In the genomic region with DNA sequence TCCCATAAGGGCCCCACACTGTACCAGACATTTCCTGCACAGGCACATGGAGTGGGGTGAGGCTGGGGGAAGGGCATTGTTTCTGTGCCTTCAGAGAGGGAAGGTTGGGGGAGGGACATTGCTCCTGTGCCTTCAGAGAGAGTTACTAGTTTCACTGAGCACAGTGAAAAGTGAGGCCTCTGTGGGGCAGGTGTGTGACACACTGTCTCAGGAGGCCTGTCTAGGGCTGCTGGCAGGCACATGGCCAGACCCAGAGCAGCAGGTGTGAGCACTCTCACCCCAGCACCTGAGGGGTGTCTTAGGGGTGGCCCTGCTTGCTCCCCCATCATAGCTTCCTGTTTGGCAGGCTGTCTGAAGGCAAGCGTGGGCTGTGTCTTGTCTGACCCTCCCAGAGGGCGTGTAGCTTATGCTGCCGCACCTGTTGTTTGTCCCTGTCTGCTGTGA, we compare ENCODE assay signal across 8 mouse cellular contexts. TPM values are rescaled to one million over a fixed set of nuclear protein-coding genes. Genes with fewer than 3 reads are reported as not detected.
A peak's percentile ranks its signal among the peaks of the same experiment; 100 is the strongest.
DNase-seq lines count a peak whose midpoint lies in the region; ATAC-seq and TF ChIP-seq lines count a peak whose summit lies in the region.

No protein-coding gene starts in this region.

- WGBS in liver, embryonic 12.5 days (ENCODE audit: insufficient replicate concordance): 56% methylated on average over 3 of the region's 3 CpGs
- whole genome bisulfite sequencing in spleen, adult 2 months: 5% methylated on average over 3 of the region's 3 CpGs

- no peaks in the 10 kb centered on the region for H3K9me3 ChIP-seq in liver, embryonic 12.5 days (replicated peaks)

- no peak for TF ChIP-seq CTCF in spleen, adult 2 months (IDR thresholded peaks at IDR 0.05; ENCODE audit: extremely low read depth, insufficient read depth, insufficient read length, insufficient replicate concordance)

- H3K27ac ChIP-seq in liver, embryonic 12.5 days: peak overlapping the region; percentile 99
- H3K27ac ChIP-seq in spleen, adult 2 months (ENCODE audit: insufficient read depth, low read length): peak overlapping the region; percentile 93

- peak overlapping the region; percentile 98 for H3K4me3 ChIP-seq in liver, embryonic 12.5 days
- H3K4me3 ChIP-seq in spleen, adult 2 months (ENCODE audit: extremely low read depth, insufficient read depth, insufficient read length): peak overlapping the region; percentile 38; the same call in 1 of the 2 replicates

- peak overlapping the region; percentile 91 for H3K4me2 ChIP-seq in liver, embryonic 12.5 days

- peaks cover 93% of the 10 kb centered on the region for H3K36me3 ChIP-seq in liver, embryonic 12.5 days
- H3K36me3 ChIP-seq in spleen, adult 2 months (ENCODE audit: control insufficient read depth, insufficient read depth, low read length): peaks cover 68% of the 10 kb centered on the region

- H3K4me1 ChIP-seq in liver, embryonic 12.5 days: peaks cover 91% of the 10 kb centered on the region
- H3K4me1 ChIP-seq in spleen, adult 2 months (ENCODE audit: control insufficient read depth, insufficient read depth, insufficient read length): peaks cover 68% of the 10 kb centered on the region

- no peak for TF ChIP-seq POLR2A in spleen, adult 2 months (IDR thresholded peaks at IDR 0.05; ENCODE audit: low read depth, low read length)

- ATAC-seq in common myeloid progenitor, adult 5-6 weeks (replicated peaks; ENCODE audit: low read depth, poor library complexity, severe bottlenecking): 0 out of 2 replicates have a peak, but pooled peaks have one; percentile 10
- ATAC-seq in liver, embryonic 12.5 days: no peak
- no peak for ATAC-seq in megakaryocyte progenitor cell, adult 5-6 weeks (replicated peaks; ENCODE audit: poor library complexity)

- H3K9ac ChIP-seq in liver, embryonic 12.5 days: peak overlapping the region; percentile 97

- H3K27me3 ChIP-seq in liver, embryonic 12.5 days (replicated peaks): no peaks in the 10 kb centered on the region
- H3K27me3 ChIP-seq in spleen, adult 2 months (ENCODE audit: control insufficient read depth, insufficient read depth, low read length): no peaks in the 10 kb centered on the region

- DNase-seq in heart, adult 11 months: peak; percentile 92
- DNase-seq in heart, adult 9 months (ENCODE audit: low spot score in 2 of 2): no peak
- peak; percentile 76 to 81 for DNase-seq in spleen, adult 2 months (ENCODE audit: low read depth in 1 of 2, low spot score in 2 of 2)
- DNase-seq in left cerebral cortex, adult 18-20 months (ENCODE audit: low spot score in 2 of 2): no peak
- no peak for DNase-seq in testis, postnatal 10 days (ENCODE audit: low spot score)

RNA-seq across cellular contexts. Expression of a gene that starts 6.4 kb away (rescaled TPM):
- total RNA-seq in common myeloid progenitor, adult 5-6 weeks (2017): 54.5 and 69.9 TPM in 2 replicates
- polyA plus RNA-seq in liver, embryonic 12.5 days (2016; fragmentation: Nextera tagmentation; extraction: Ambion mirVana): 305 and 313 TPM in 2 replicates
- polyA plus RNA-seq in spleen, adult 2 months (2012; rRNA removed): 663 and 724 TPM in 2 replicates
- total RNA-seq in left cerebral cortex, adult 18-20 months (2021): 1 to 10 TPM; 3.4 to 3.9 TPM
- total RNA-seq in megakaryocyte progenitor cell, adult 5-6 weeks (2015): 130 and 153 TPM in 2 replicates
- total RNA-seq in megakaryocyte progenitor cell, adult 5-6 weeks (2017): 50.3 and 55.9 TPM in 2 replicates

RNA-seq across cellular contexts. Expression of a gene that starts 26.8 kb away (rescaled TPM):
- total RNA-seq in common myeloid progenitor, adult 5-6 weeks (2017): 87.9 and 91.3 TPM in 2 replicates
- polyA plus RNA-seq in liver, embryonic 12.5 days (2016; fragmentation: Nextera tagmentation; extraction: Ambion mirVana): 117 and 119 TPM in 2 replicates
- polyA plus RNA-seq in spleen, adult 2 months (2012; rRNA removed): 48.3 and 51.5 TPM in 2 replicates
- total RNA-seq in left cerebral cortex, adult 18-20 months (2021): 10 to 100 TPM; 55.2 to 61.0 TPM
- total RNA-seq in megakaryocyte progenitor cell, adult 5-6 weeks (2015): 121 and 128 TPM in 2 replicates
- 72.9 and 76.3 TPM in 2 replicates for total RNA-seq in megakaryocyte progenitor cell, adult 5-6 weeks (2017)

RNA-seq across cellular contexts. Expression of a gene that starts 49.2 kb away (rescaled TPM):
- 0.05 TPM in 1 of 2 replicates, not detected in the other for total RNA-seq in common myeloid progenitor, adult 5-6 weeks (2017)
- 0.10 TPM in 1 of 2 replicates, not detected in the other for polyA plus RNA-seq in liver, embryonic 12.5 days (2016; fragmentation: Nextera tagmentation; extraction: Ambion mirVana)
- polyA plus RNA-seq in spleen, adult 2 months (2012; rRNA removed): 0.86 and 0.98 TPM in 2 replicates
- total RNA-seq in left cerebral cortex, adult 18-20 months (2021): under 1 TPM; 0.23 to 0.28 TPM
- total RNA-seq in megakaryocyte progenitor cell, adult 5-6 weeks (2015): not detected in 2 replicates
- total RNA-seq in megakaryocyte progenitor cell, adult 5-6 weeks (2017): not detected in 2 replicates

Comparison
In these comparisons a context has a peak if more than half of its experiments do, and no peak if none do; other contexts are left out.
1. DNase-seq: peak in heart, adult 11 months (single experiment) and spleen, adult 2 months (2 of 2); none in heart, adult 9 months (0 of 2), left cerebral cortex, adult 18-20 months (0 of 2) and testis, postnatal 10 days (single experiment).
2. RNA of a gene that starts 6.4 kb away (total RNA-seq): 50.3 to 153 TPM in megakaryocyte progenitor cell, adult 5-6 weeks and 54.5 to 69.9 TPM in common myeloid progenitor, adult 5-6 weeks; 3.4 to 3.9 TPM in left cerebral cortex, adult 18-20 months; every median in the first group is over 10 times any median in the second.